Mouse (Mus musculus): Measurements from ENCODE around the gene Atg9b. TPM values are rescaled to one million over a fixed set of nuclear protein-coding genes. Genes with fewer than 3 reads are reported as not detected.

Gene Atg9b
- polyA plus RNA-seq, 1 experiment = 1.1 TPM

GRCm38 (mm10) chr5:24389011-24389657, 2.8 kb downstream of the Atg9b start:
- WGBS = 38% methylated on average over 7 of the region's 7 CpGs
- TF ChIP-seq CTCF (IDR thresholded peaks at IDR 0.05; ENCODE audit: control insufficient read depth, insufficient read depth, low read length) (no peak), POLR2A (IDR thresholded peaks at IDR 0.05; ENCODE audit: borderline replicate concordance, control insufficient read depth, low read depth, low read length) (no peak)
- no peak overlapping the region for H3K27ac ChIP-seq (ENCODE audit: control insufficient read depth, insufficient read depth, low read depth, low read length, poor library complexity)
- H3K4me1 ChIP-seq (ENCODE audit: control insufficient read depth, insufficient read depth, low read length) = peaks cover 3% of the 10 kb centered on the region; the same call in 1 of the 2 replicates
- H3K4me3 ChIP-seq (replicated peaks; ENCODE audit: control insufficient read depth, low read depth, low read length) = no peak overlapping the region

- 0 out of 2 replicates have a peak overlapping the region, but pooled peaks have one; percentile 23 for H3K27ac ChIP-seq (ENCODE audit: control insufficient read depth, insufficient read depth, low read depth, low read length, poor library complexity)
- TF ChIP-seq CTCF (IDR thresholded peaks at IDR 0.05; ENCODE audit: control insufficient read depth, insufficient read depth, low read length) = no peak
- TF ChIP-seq POLR2A (IDR thresholded peaks at IDR 0.05; ENCODE audit: borderline replicate concordance, control insufficient read depth, low read depth, low read length) = no peak
- peak overlapping the region; percentile 12 for H3K4me3 ChIP-seq (replicated peaks; ENCODE audit: control insufficient read depth, low read depth, low read length)
- peaks cover 6% of the 10 kb centered on the region for H3K4me1 ChIP-seq (ENCODE audit: control insufficient read depth, insufficient read depth, low read length)
- 27% methylated on average over 26 of the region's 26 CpGs for WGBS
Measured at GRCm38 (mm10) chr5:24388246-24388915, 3.6 kb downstream of the Atg9b start.

- TF ChIP-seq CTCF (IDR thresholded peaks at IDR 0.05; ENCODE audit: control insufficient read depth, insufficient read depth, low read length) (no peak), POLR2A (IDR thresholded peaks at IDR 0.05; ENCODE audit: borderline replicate concordance, control insufficient read depth, low read depth, low read length) (no peak; the same call in 1 of the 2 replicates)
- Histone ChIP-seq H3K4me3 (replicated peaks; ENCODE audit: control insufficient read depth, low read depth, low read length) (peak overlapping the region; percentile 26), H3K27ac (ENCODE audit: control insufficient read depth, insufficient read depth, low read depth, low read length, poor library complexity) (no peak overlapping the region; the same call in 1 of the 2 replicates), H3K4me1 (ENCODE audit: control insufficient read depth, insufficient read depth, low read length) (peaks cover 6% of the 10 kb centered on the region)
- WGBS = 2% methylated on average over 69 of the region's 73 CpGs
Measured at GRCm38 (mm10) chr5:24387264-24388241, 4.4 kb downstream of the Atg9b start.

- 83% methylated on average over 10 of the region's 10 CpGs for WGBS
- Histone ChIP-seq H3K27ac (ENCODE audit: control insufficient read depth, insufficient read depth, low read depth, low read length, poor library complexity) (no peak overlapping the region), H3K4me1 (ENCODE audit: control insufficient read depth, insufficient read depth, low read length) (peaks cover 6% of the 10 kb centered on the region), H3K4me3 (replicated peaks; ENCODE audit: control insufficient read depth, low read depth, low read length) (no peak overlapping the region)
- TF ChIP-seq POLR2A (IDR thresholded peaks at IDR 0.05; ENCODE audit: borderline replicate concordance, control insufficient read depth, low read depth, low read length) = no peak
- TF ChIP-seq CTCF (IDR thresholded peaks at IDR 0.05; ENCODE audit: control insufficient read depth, insufficient read depth, low read length) = no peak
Measured at GRCm38 (mm10) chr5:24385887-24386550, 5.9 kb downstream of the Atg9b start.

GRCm38 (mm10) chr5:24385374-24385773, 6.6 kb downstream of the Atg9b start:
- peaks cover 6% of the 10 kb centered on the region for H3K4me1 ChIP-seq (ENCODE audit: control insufficient read depth, insufficient read depth, low read length)
- no peak overlapping the region for H3K4me3 ChIP-seq (replicated peaks; ENCODE audit: control insufficient read depth, low read depth, low read length)
- TF ChIP-seq POLR2A (IDR thresholded peaks at IDR 0.05; ENCODE audit: borderline replicate concordance, control insufficient read depth, low read depth, low read length) (no peak), CTCF (IDR thresholded peaks at IDR 0.05; ENCODE audit: control insufficient read depth, insufficient read depth, low read length) (no peak)
- H3K27ac ChIP-seq (ENCODE audit: control insufficient read depth, insufficient read depth, low read depth, low read length, poor library complexity) = no peak overlapping the region
- 75% methylated on average over 5 of the region's 5 CpGs for WGBS

- H3K27ac ChIP-seq (ENCODE audit: control insufficient read depth, insufficient read depth, low read depth, low read length, poor library complexity) = no peak overlapping the region
- TF ChIP-seq CTCF (IDR thresholded peaks at IDR 0.05; ENCODE audit: control insufficient read depth, insufficient read depth, low read length) (no peak), POLR2A (IDR thresholded peaks at IDR 0.05; ENCODE audit: borderline replicate concordance, control insufficient read depth, low read depth, low read length) (no peak)
- peaks cover 6% of the 10 kb centered on the region for H3K4me1 ChIP-seq (ENCODE audit: control insufficient read depth, insufficient read depth, low read length)
- WGBS = 22% methylated on average over 6 of the region's 6 CpGs
- H3K4me3 ChIP-seq (replicated peaks; ENCODE audit: control insufficient read depth, low read depth, low read length) = no peak overlapping the region
Measured at GRCm38 (mm10) chr5:24384407-24384806, 7.5 kb downstream of the Atg9b start.

- Histone ChIP-seq H3K4me1 (ENCODE audit: control insufficient read depth, insufficient read depth, low read length) (peaks cover 5% of the 10 kb centered on the region), H3K27ac (ENCODE audit: control insufficient read depth, insufficient read depth, low read depth, low read length, poor library complexity) (no peak overlapping the region), H3K4me3 (replicated peaks; ENCODE audit: control insufficient read depth, low read depth, low read length) (peak overlapping the region; percentile 88)
- WGBS = 10% methylated on average over 34 of the region's 34 CpGs
- TF ChIP-seq CTCF (IDR thresholded peaks at IDR 0.05; ENCODE audit: control insufficient read depth, insufficient read depth, low read length) = peak; percentile 38
- peak; percentile 35; the same call in 1 of the 2 replicates for TF ChIP-seq POLR2A (IDR thresholded peaks at IDR 0.05; ENCODE audit: borderline replicate concordance, control insufficient read depth, low read depth, low read length)
Measured at GRCm38 (mm10) chr5:24383026-24383859, 8.7 kb downstream of the Atg9b start.

All from bone marrow, adult 2 months (tissue).